Mouse (Mus musculus) embryonic fibroblast, embryonic 13.5 days (primary cell): ENCODE data around the gene Slc31a2.

ENCODE experiments used
- CTCF ChIP-seq: IDR thresholded peaks from 2 replicates; pipeline ENCODE4 v1.5.1; 2011; ENCODE audit warnings: mild to moderate bottlenecking, control low read depth, low read length, moderate library complexity, borderline replicate concordance; ENCODE audit not compliant: insufficient read depth
- POLR2A ChIP-seq: IDR thresholded peaks from 2 replicates; pipeline ENCODE4 v1.6.1; 2011; ENCODE audit warnings: low read depth, mild to moderate bottlenecking, control low read depth, low read length, moderate library complexity

DNA sequence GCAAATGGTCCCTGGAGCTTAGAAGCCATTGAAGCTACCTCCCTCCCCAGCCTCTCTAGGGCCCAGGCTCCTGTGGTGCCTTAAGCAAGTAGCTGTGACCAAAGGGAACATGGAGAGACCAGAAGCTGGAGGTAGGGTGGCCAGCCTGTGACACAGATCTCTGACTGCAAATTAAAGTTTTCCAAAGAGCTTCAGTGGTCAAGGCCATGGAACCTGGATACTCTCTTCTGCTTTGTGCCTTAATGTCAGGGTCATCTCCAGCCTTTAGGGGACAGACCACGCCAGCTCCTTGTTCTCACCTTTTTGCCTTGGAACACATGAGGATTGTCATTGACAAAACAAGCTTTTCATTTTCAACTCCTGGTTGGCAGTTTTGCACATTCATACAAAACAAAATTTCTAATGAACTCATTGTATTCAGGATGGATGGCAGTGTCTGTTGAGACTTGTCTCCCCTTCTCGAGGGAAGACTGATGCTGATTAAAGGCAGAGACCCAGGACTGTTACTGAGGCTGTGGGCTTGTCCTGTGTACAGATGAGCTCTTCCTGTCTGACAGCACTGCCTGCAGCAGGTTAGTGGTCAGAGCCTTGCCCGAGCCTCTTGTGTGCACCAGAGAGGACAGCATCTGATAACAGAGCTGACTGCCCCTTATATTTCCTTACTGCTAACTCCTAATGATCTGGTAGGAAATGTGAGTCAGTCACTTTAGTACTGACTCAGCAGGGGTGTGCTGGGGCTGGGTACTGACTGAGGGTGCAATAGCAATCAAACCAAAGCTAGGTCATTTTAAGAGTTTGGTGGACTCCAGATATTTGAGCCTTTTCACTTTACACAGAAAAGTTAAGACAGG, 35.1 kb downstream of the Slc31a2 start:
- no peak for TF ChIP-seq CTCF
- TF ChIP-seq POLR2A: no peak
